In genomic region chr12:67426801-67427200, GRCm38 (mm10) we compare ENCODE assay signal across 15 mouse cellular contexts.
A peak's percentile ranks its signal among the peaks of the same experiment; 100 is the strongest.
DNase-seq lines count a peak whose midpoint lies in the region.
"Had no signal": no experiment of that assay in that cellular context is flagged by ENCODE, and none has a peak within 500 bp of the region (broad histone marks: within the 10 kb centered on the region; RNA-seq: fewer than 3 reads in every experiment).

No protein-coding gene starts in this region.

- peak; percentile 29 for DNase-seq in heart, adult 11 months
- no peak for DNase-seq in heart, adult 18-20 months
- DNase-seq in retina, embryonic 14.5 days (ENCODE audit: low spot score), result peak; percentile 81
- DNase-seq in retina, postnatal 1 day, result peak; percentile 83
- no peak for DNase-seq in neural tube, embryonic 10.5 days (ENCODE audit: extremely low spot score, low spot score)
- DNase-seq: adrenal gland, adult 2 months; adrenal gland, postnatal 10 days; adrenal gland, postnatal 25 days; cerebellum, adult 11 months; cerebellum, adult 18-20 months; cerebellum, adult 8-10 months; cerebellum, adult 9-11 months; cerebellum, postnatal 14 days; cerebellum, postnatal 36 days; embryo, embryonic 11 days had no signal

Comparison
In these comparisons a context has a peak if more than half of its experiments do, and no peak if none do; other contexts are left out.
1. DNase-seq: peak in heart, adult 11 months (single experiment), retina, embryonic 14.5 days (single experiment) and retina, postnatal 1 day (single experiment); none in heart, adult 18-20 months (0 of 2) and neural tube, embryonic 10.5 days (single experiment).